Mouse (Mus musculus) heart, adult 2 months (tissue): ENCODE results near the gene Gm20388.

Experiments used
- CTCF ChIP-seq: fragments of 200-600 bp; IDR thresholded peaks from 2 replicates; pipeline ENCODE4 v1.8.1; 2022; ENCODE audit warnings: antibody characterized with exemption, mild to moderate bottlenecking, moderate library complexity
- EP300 ChIP-seq: fragments of 200-500 bp; IDR thresholded peaks from 2 replicates; pipeline ENCODE4 v1.6.1; 2011; ENCODE audit warnings: low read depth, low read length, control low read depth; ENCODE audit not compliant: insufficient read depth
- POLR2A ChIP-seq: fragments of 200-500 bp; IDR thresholded peaks from 2 replicates; pipeline ENCODE4 v1.6.1; 2011; ENCODE audit warnings: mild to moderate bottlenecking, low read depth, low read length, control low read depth; ENCODE audit not compliant: insufficient read depth

- TF ChIP-seq CTCF (no peak), POLR2A (no peak), EP300 (no peak)
Measured at GRCm38 (mm10) chr8:120634329-120634839, 723.7 kb downstream of the Gm20388 start.
